Mouse (Mus musculus): ENCODE results near the gene A730049H05Rik.

Gene A730049H05Rik

GRCm38 (mm10) chr6:92879700-92880265 is 63.5 kb downstream of the A730049H05Rik start:
- DNase-seq (ENCODE audit: low spot score in 2 of 2): no peak

- no peak for DNase-seq (ENCODE audit: low spot score in 2 of 2)
Measured at GRCm38 (mm10) chr6:92882446-92882845, 66.2 kb downstream of the A730049H05Rik start.

- no peak for DNase-seq (ENCODE audit: low spot score in 2 of 2)
Measured at GRCm38 (mm10) chr6:92883131-92883900, 67.0 kb downstream of the A730049H05Rik start.

- DNase-seq (ENCODE audit: low spot score in 2 of 2): no peak
Measured at GRCm38 (mm10) chr6:92891535-92891934, 75.3 kb downstream of the A730049H05Rik start.

All from cerebellum, postnatal 4 days (tissue).